Mouse (Mus musculus) erythroblast, embryonic 14.5 days (primary cell): ENCODE results near the gene Braf.

Experiments used
- GATA1 ChIP-seq: IDR thresholded peaks from 2 replicates; pipeline ENCODE4 v1.6.1; 2012; ENCODE audit warnings: low read length, inconsistent platforms, mixed read lengths
- TAL1 ChIP-seq: IDR thresholded peaks from 3 replicates; pipeline ENCODE4 v1.6.1; 2012; ENCODE audit warnings: low read length, inconsistent platforms, mixed read lengths

GRCm38 (mm10) chr6:39557723-39558261 lies 167.5 kb downstream of the Braf start, which contains the start of gene Dennd2a:
- no peak for TF ChIP-seq TAL1
- TF ChIP-seq GATA1, result no peak
